Mouse (Mus musculus): ENCODE data around the gene Zbtb37. TPM values are rescaled to one million over a fixed set of nuclear protein-coding genes. Genes with fewer than 3 reads are reported as not detected.
A peak's percentile ranks its signal among the peaks of the same experiment; 100 is the strongest.
"Not testable (repeated sequence)": the region's sequence is repeated elsewhere in the genome, so short reads cannot be mapped to it uniquely, and the experiment has no call there.

Zbtb37 gene
- total and polyA plus RNA-seq, 2 experiments = 0.33 to 4.4 TPM

DNA sequence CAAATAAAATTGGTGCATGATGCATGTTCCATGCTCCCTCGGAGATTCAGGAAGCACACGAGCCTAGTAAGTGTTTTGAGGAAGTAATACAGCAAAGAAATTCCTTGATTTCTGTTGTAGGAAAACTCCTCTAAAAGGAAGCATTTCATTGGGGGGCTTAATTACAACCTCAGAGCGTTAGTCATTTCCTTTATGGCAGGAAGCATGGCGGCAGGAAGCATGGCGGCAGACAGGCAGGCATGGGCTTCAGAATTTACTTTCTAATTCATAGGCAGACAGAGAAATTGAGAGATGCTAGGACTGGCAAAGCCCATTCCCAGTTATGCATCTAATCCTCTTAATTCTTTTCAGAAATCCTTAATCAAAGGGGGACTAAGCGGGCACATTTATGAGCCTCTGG lies 40.8 kb downstream of the Zbtb37 start:
- Histone ChIP-seq H3K4me3 (ENCODE audit: insufficient read depth, low read depth, low read length) (no peak overlapping the region), H3K36me3 (ENCODE audit: control insufficient read depth, insufficient read depth, low read length) (peaks cover 76% of the 10 kb centered on the region), H3K27ac (replicated peaks; ENCODE audit: insufficient read depth, low read depth, low read length) (no peak overlapping the region), H3K4me1 (ENCODE audit: control insufficient read depth, insufficient read depth, low read length) (peaks cover 15% of the 10 kb centered on the region), H3K9ac (ENCODE audit: low read depth, low read length) (no peak overlapping the region), H3K79me2 (ENCODE audit: control insufficient read depth, insufficient read depth, low read length) (peaks cover 2% of the 10 kb centered on the region; the same call in 1 of the 2 replicates), H3K27me3 (ENCODE audit: control insufficient read depth, insufficient read depth, low read length) (no peaks in the 10 kb centered on the region)
- 77% methylated on average over 6 of the region's 6 CpGs for WGBS
- no peak for DNase-seq (ENCODE audit: extremely low read depth, low read depth, low spot score)
- TF ChIP-seq CTCF (IDR thresholded peaks at IDR 0.05; ENCODE audit: low read depth, low read length) (no peak), POLR2A (IDR thresholded peaks at IDR 0.05; ENCODE audit: extremely low read depth, insufficient read depth, low read length) (no peak)

DNA sequence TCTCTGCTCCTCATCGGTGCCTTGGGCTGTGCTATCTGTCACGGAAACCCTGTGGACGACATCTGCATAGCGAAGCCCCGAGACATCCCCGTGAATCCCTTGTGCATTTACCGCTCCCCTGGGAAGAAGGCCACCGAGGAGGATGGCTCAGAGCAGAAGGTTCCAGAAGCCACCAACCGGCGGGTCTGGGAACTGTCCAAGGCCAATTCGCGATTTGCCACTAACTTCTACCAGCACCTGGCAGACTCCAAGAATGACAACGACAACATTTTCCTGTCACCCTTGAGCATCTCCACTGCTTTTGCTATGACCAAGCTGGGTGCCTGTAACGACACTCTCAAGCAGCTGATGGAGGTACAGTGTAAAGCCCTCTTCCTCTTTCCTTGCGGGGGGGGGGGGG lies 45.3 kb downstream of the Zbtb37 start:
- peak overlapping the region; percentile 90 for H3K9ac ChIP-seq (ENCODE audit: low read depth, low read length)
- peaks cover 27% of the 10 kb centered on the region for H3K4me1 ChIP-seq (ENCODE audit: control insufficient read depth, insufficient read depth, low read length)
- peak; percentile 61 for DNase-seq (ENCODE audit: extremely low read depth, low read depth, low spot score)
- peak overlapping the region; percentile 98 for H3K27ac ChIP-seq (replicated peaks; ENCODE audit: insufficient read depth, low read depth, low read length)
- TF ChIP-seq POLR2A (IDR thresholded peaks at IDR 0.05; ENCODE audit: extremely low read depth, insufficient read depth, low read length) (no peak), CTCF (IDR thresholded peaks at IDR 0.05; ENCODE audit: low read depth, low read length) (peak; percentile 58)
- no peaks in the 10 kb centered on the region for H3K27me3 ChIP-seq (ENCODE audit: control insufficient read depth, insufficient read depth, low read length)
- H3K79me2 ChIP-seq (ENCODE audit: control insufficient read depth, insufficient read depth, low read length) = peaks cover 12% of the 10 kb centered on the region
- WGBS = 24% methylated on average over 15 of the region's 15 CpGs
- peaks cover 41% of the 10 kb centered on the region for H3K36me3 ChIP-seq (ENCODE audit: control insufficient read depth, insufficient read depth, low read length)
- peak overlapping the region; percentile 64 for H3K4me3 ChIP-seq (ENCODE audit: insufficient read depth, low read depth, low read length)

DNA sequence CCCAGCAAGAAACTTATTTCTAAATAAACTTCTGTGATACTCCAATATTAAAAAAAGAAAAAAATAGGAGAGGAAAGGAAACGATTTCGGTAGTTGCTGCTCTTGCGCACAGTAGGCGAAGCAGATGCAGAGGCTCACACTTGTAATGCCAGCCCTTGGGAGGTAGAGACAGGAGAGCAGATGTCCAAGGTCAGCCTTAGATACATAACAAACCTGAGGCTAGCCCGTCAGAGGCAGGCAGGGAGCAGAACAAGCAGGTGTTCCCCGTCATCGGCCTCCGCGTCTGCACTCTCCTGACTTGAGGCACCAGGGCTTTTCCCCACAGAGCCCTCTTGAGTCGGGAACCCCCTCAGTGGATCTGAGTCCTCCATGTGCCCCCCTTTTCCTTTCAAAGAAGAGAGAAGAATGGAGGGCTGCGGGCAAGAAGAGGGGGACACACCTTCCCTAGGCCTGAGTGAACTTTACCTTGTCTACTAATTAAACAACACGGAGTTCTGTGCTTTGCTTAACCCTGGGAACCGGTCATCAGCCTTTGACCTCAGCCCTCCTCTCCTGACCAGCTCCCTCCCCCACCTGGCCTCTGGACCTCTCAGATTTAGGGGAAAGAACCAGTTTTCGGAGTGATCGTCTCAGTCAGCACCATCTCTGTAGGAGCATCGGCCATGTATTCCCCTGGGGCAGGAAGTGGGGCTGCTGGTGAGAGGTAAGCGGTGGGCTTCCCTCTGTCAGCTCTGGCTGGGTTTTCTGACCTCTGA lies 47.6 kb downstream of the Zbtb37 start:
- H3K79me2 ChIP-seq (ENCODE audit: control insufficient read depth, insufficient read depth, low read length) = peaks cover 15% of the 10 kb centered on the region
- peak overlapping the region; percentile 64 for H3K4me3 ChIP-seq (ENCODE audit: insufficient read depth, low read depth, low read length)
- H3K4me1 ChIP-seq (ENCODE audit: control insufficient read depth, insufficient read depth, low read length) = peaks cover 37% of the 10 kb centered on the region
- TF ChIP-seq POLR2A (IDR thresholded peaks at IDR 0.05; ENCODE audit: extremely low read depth, insufficient read depth, low read length) (0 out of 2 replicates have a peak, but pooled peaks have one; percentile 22), CTCF (IDR thresholded peaks at IDR 0.05; ENCODE audit: low read depth, low read length) (no peak)
- H3K27ac ChIP-seq (replicated peaks; ENCODE audit: insufficient read depth, low read depth, low read length) = peak overlapping the region; percentile 98
- WGBS = 23% methylated on average over 17 of the region's 17 CpGs
- H3K36me3 ChIP-seq (ENCODE audit: control insufficient read depth, insufficient read depth, low read length) = peaks cover 18% of the 10 kb centered on the region
- no peaks in the 10 kb centered on the region for H3K27me3 ChIP-seq (ENCODE audit: control insufficient read depth, insufficient read depth, low read length)
- DNase-seq (ENCODE audit: extremely low read depth, low read depth, low spot score) = peak; percentile 96
- H3K9ac ChIP-seq (ENCODE audit: low read depth, low read length) = peak overlapping the region; percentile 90

DNA sequence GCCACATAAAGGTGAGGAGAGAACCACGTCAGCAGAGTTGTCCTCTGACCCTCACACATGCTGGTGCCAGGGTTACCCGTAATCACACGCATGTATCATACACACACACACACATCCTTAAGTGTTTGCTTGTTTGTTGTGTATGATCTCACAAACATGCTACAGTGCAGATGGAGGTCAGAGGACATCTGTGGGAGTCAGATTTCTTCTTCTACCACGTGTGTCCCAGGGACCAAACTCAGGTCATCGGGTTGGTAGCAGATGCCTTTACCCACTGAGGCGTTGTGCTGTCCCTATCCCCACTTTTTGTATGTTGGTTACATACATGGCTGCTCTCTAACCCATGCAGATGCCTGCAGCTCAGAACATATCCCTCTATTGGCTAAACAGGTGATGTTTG lies 49.2 kb downstream of the Zbtb37 start:
- no peak overlapping the region for H3K4me3 ChIP-seq (ENCODE audit: insufficient read depth, low read depth, low read length)
- 29% methylated on average over 6 of the region's 6 CpGs for WGBS
- DNase-seq (ENCODE audit: extremely low read depth, low read depth, low spot score) = no peak
- peaks cover 37% of the 10 kb centered on the region for H3K4me1 ChIP-seq (ENCODE audit: control insufficient read depth, insufficient read depth, low read length)
- peak overlapping the region; percentile 92 for H3K27ac ChIP-seq (replicated peaks; ENCODE audit: insufficient read depth, low read depth, low read length)
- no peaks in the 10 kb centered on the region for H3K27me3 ChIP-seq (ENCODE audit: control insufficient read depth, insufficient read depth, low read length)
- peaks cover 15% of the 10 kb centered on the region for H3K79me2 ChIP-seq (ENCODE audit: control insufficient read depth, insufficient read depth, low read length)
- TF ChIP-seq CTCF (IDR thresholded peaks at IDR 0.05; ENCODE audit: low read depth, low read length) (no peak), POLR2A (IDR thresholded peaks at IDR 0.05; ENCODE audit: extremely low read depth, insufficient read depth, low read length) (no peak)
- H3K9ac ChIP-seq (ENCODE audit: low read depth, low read length) = no peak overlapping the region
- H3K36me3 ChIP-seq (ENCODE audit: control insufficient read depth, insufficient read depth, low read length) = peaks cover 7% of the 10 kb centered on the region

DNA sequence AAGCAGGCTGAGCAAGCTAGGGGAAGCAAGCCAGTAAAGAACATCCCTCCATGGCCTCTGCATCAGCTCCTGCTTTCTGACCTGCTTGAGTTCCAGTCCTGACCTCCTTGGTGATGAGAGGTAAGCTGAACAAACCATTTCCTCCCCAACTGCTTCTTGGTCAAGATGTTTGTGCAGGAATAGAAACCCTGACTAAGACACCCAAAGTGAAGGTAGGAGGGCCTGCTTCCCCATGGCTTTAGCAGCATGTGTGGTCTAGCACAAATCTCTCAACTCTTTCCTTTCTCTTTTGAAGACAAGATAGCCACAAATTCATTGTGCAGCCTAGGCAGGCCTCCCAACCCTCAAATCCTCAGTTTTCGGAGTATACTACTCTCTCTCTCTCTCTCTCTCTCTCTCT lies 49.9 kb downstream of the Zbtb37 start:
- not testable (repeated sequence) for DNase-seq (ENCODE audit: extremely low read depth, low read depth, low spot score); H3K27me3 ChIP-seq (ENCODE audit: control insufficient read depth, insufficient read depth, low read length); H3K4me3 ChIP-seq (ENCODE audit: insufficient read depth, low read depth, low read length); H3K9ac ChIP-seq (ENCODE audit: low read depth, low read length); H3K36me3 ChIP-seq (ENCODE audit: control insufficient read depth, insufficient read depth, low read length)
- Histone ChIP-seq H3K79me2 (ENCODE audit: control insufficient read depth, insufficient read depth, low read length) (peaks cover 16% of the 10 kb centered on the region), H3K27ac (replicated peaks; ENCODE audit: insufficient read depth, low read depth, low read length) (peak overlapping the region; percentile 45), H3K4me1 (ENCODE audit: control insufficient read depth, insufficient read depth, low read length) (peaks cover 35% of the 10 kb centered on the region)
- 76% methylated on average over 1 of the region's 1 CpGs for WGBS

DNA sequence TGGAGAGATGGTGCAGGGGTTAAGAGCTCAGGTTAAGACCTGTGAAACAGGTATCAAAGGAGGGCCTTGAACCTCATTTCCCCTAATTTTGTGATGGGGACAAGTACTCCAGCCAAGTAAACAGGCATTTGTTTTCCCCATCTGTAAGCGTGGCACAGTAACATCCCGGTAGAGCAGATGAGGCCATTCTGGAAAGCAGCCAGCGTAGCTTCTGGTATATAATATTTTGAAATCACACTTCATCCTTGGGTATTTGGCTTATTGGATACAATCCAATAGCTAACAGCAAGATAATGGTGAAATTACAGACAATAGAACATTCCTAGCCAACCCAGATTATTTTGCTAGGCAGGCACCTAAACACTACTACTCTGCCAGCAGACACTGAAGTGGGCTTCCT lies 51.8 kb downstream of the Zbtb37 start:
- WGBS = 6% methylated on average over 3 of the region's 3 CpGs
- Histone ChIP-seq H3K27ac (replicated peaks; ENCODE audit: insufficient read depth, low read depth, low read length) (peak overlapping the region; percentile 69), H3K4me3 (ENCODE audit: insufficient read depth, low read depth, low read length) (no peak overlapping the region), H3K9ac (ENCODE audit: low read depth, low read length) (peak overlapping the region; percentile 45; the same call in 1 of the 2 replicates), H3K79me2 (ENCODE audit: control insufficient read depth, insufficient read depth, low read length) (peaks cover 11% of the 10 kb centered on the region), H3K36me3 (ENCODE audit: control insufficient read depth, insufficient read depth, low read length) (no peaks in the 10 kb centered on the region), H3K27me3 (ENCODE audit: control insufficient read depth, insufficient read depth, low read length) (no peaks in the 10 kb centered on the region), H3K4me1 (ENCODE audit: control insufficient read depth, insufficient read depth, low read length) (peaks cover 35% of the 10 kb centered on the region)
- TF ChIP-seq CTCF (IDR thresholded peaks at IDR 0.05; ENCODE audit: low read depth, low read length) = no peak
- TF ChIP-seq POLR2A (IDR thresholded peaks at IDR 0.05; ENCODE audit: extremely low read depth, insufficient read depth, low read length) = no peak
- DNase-seq (ENCODE audit: extremely low read depth, low read depth, low spot score) = peak; percentile 60
